Mouse (Mus musculus): ENCODE results near the gene Galnt7. TPM values are rescaled to one million over a fixed set of nuclear protein-coding genes. Genes with fewer than 3 reads are reported as not detected.

Gene Galnt7
- polyA plus RNA-seq, 2 experiments, result 2.5 to 4.4 TPM

- H3K27ac ChIP-seq, result no peak overlapping the region
- TF ChIP-seq EP300 (IDR thresholded peaks at IDR 0.05; ENCODE audit: low read depth), result no peak
- no peak for TF ChIP-seq CTCF (IDR thresholded peaks at IDR 0.05; ENCODE audit: low read depth)
- no peak overlapping the region for H3K4me3 ChIP-seq (ENCODE audit: insufficient read depth in 1 of 2, low read depth in 2 of 2, low read length in 2 of 2)
- H3K36me3 ChIP-seq (replicated peaks; ENCODE audit: control insufficient read depth, insufficient read depth, low read depth), result no peaks in the 10 kb centered on the region
- WGBS (ENCODE audit: insufficient replicate concordance), result 77% methylated on average over 7 of the region's 7 CpGs
- no peaks in the 10 kb centered on the region for H3K4me1 ChIP-seq (replicated peaks; ENCODE audit: control insufficient read depth in 2 of 2, insufficient read depth in 2 of 2, low read length in 1 of 2)
- ATAC-seq (ENCODE audit: insufficient read depth), result no peak
- H3K9ac ChIP-seq (replicated peaks), result no peak overlapping the region
- DNase-seq (ENCODE audit: low read depth in 3 of 3, low spot score in 3 of 3), result no peak
- no peaks in the 10 kb centered on the region for H3K9me3 ChIP-seq (ENCODE audit: control insufficient read depth, low read length)
- no peaks in the 10 kb centered on the region for H3K27me3 ChIP-seq (ENCODE audit: control insufficient read depth, insufficient read depth, low read length)
- H3K4me2 ChIP-seq (ENCODE audit: low read depth), result no peak overlapping the region
Measured at GRCm38 (mm10) chr8:57538601-57539000, 114.2 kb downstream of the Galnt7 start.

- Histone ChIP-seq H3K36me3 (replicated peaks; ENCODE audit: control insufficient read depth, insufficient read depth, low read depth) (no peaks in the 10 kb centered on the region), H3K4me2 (ENCODE audit: low read depth) (no peak overlapping the region), H3K4me1 (replicated peaks; ENCODE audit: control insufficient read depth in 2 of 2, insufficient read depth in 2 of 2, low read length in 1 of 2) (no peaks in the 10 kb centered on the region), H3K27ac (no peak overlapping the region), H3K9me3 (ENCODE audit: control insufficient read depth, low read length) (no peaks in the 10 kb centered on the region), H3K4me3 (ENCODE audit: insufficient read depth in 1 of 2, low read depth in 2 of 2, low read length in 2 of 2) (no peak overlapping the region), H3K27me3 (ENCODE audit: control insufficient read depth, insufficient read depth, low read length) (no peaks in the 10 kb centered on the region), H3K9ac (replicated peaks) (no peak overlapping the region)
- TF ChIP-seq CTCF (IDR thresholded peaks at IDR 0.05; ENCODE audit: low read depth) (no peak), EP300 (IDR thresholded peaks at IDR 0.05; ENCODE audit: low read depth) (no peak)
- WGBS (ENCODE audit: insufficient replicate concordance), result 75% methylated on average over 6 of the region's 6 CpGs
- no peak for DNase-seq (ENCODE audit: low read depth in 3 of 3, low spot score in 3 of 3)
- ATAC-seq (ENCODE audit: insufficient read depth), result no peak
Measured at GRCm38 (mm10) chr8:57536167-57536566, 116.7 kb downstream of the Galnt7 start.

- Histone ChIP-seq H3K4me1 (replicated peaks; ENCODE audit: control insufficient read depth in 2 of 2, insufficient read depth in 2 of 2, low read length in 1 of 2) (0 out of 4 replicates have a peak, but pooled peaks cover 0 to 3% of the 10 kb centered on the region in 2 experiments), H3K36me3 (replicated peaks; ENCODE audit: control insufficient read depth, insufficient read depth, low read depth) (no peaks in the 10 kb centered on the region), H3K4me2 (ENCODE audit: low read depth) (no peak overlapping the region), H3K27me3 (ENCODE audit: control insufficient read depth, insufficient read depth, low read length) (no peaks in the 10 kb centered on the region), H3K27ac (no peak overlapping the region), H3K9me3 (ENCODE audit: control insufficient read depth, low read length) (no peaks in the 10 kb centered on the region), H3K9ac (replicated peaks) (no peak overlapping the region), H3K4me3 (ENCODE audit: insufficient read depth in 1 of 2, low read depth in 2 of 2, low read length in 2 of 2) (no peak overlapping the region)
- DNase-seq (ENCODE audit: low read depth in 3 of 3, low spot score in 3 of 3), result no peak
- TF ChIP-seq EP300 (IDR thresholded peaks at IDR 0.05; ENCODE audit: low read depth), result no peak
- TF ChIP-seq CTCF (IDR thresholded peaks at IDR 0.05; ENCODE audit: low read depth), result no peak
- 75% methylated on average over 4 of the region's 4 CpGs for WGBS (ENCODE audit: insufficient replicate concordance)
- ATAC-seq (ENCODE audit: insufficient read depth), result no peak
Measured at GRCm38 (mm10) chr8:57534495-57534894, 118.3 kb downstream of the Galnt7 start.

- Histone ChIP-seq H3K4me3 (ENCODE audit: insufficient read depth in 1 of 2, low read depth in 2 of 2, low read length in 2 of 2) (no peak overlapping the region), H3K36me3 (replicated peaks; ENCODE audit: control insufficient read depth, insufficient read depth, low read depth) (no peaks in the 10 kb centered on the region), H3K9me3 (ENCODE audit: control insufficient read depth, low read length) (no peaks in the 10 kb centered on the region), H3K27ac (no peak overlapping the region), H3K27me3 (ENCODE audit: control insufficient read depth, insufficient read depth, low read length) (no peaks in the 10 kb centered on the region), H3K4me2 (ENCODE audit: low read depth) (no peak overlapping the region), H3K9ac (replicated peaks) (no peak overlapping the region), H3K4me1 (replicated peaks; ENCODE audit: control insufficient read depth in 2 of 2, insufficient read depth in 2 of 2, low read length in 1 of 2) (0 out of 4 replicates have a peak, but pooled peaks cover 0 to 3% of the 10 kb centered on the region in 2 experiments)
- no peak for TF ChIP-seq CTCF (IDR thresholded peaks at IDR 0.05; ENCODE audit: low read depth)
- no peak for TF ChIP-seq EP300 (IDR thresholded peaks at IDR 0.05; ENCODE audit: low read depth)
- whole genome bisulfite sequencing (ENCODE audit: insufficient replicate concordance), result 67% methylated on average over 4 of the region's 4 CpGs
- no peak for ATAC-seq (ENCODE audit: insufficient read depth)
- DNase-seq (ENCODE audit: low read depth in 3 of 3, low spot score in 3 of 3), result no peak
Measured at GRCm38 (mm10) chr8:57533106-57533505, 119.7 kb downstream of the Galnt7 start.

GRCm38 (mm10) chr8:57532223-57532622 is 120.6 kb downstream of the Galnt7 start:
- Histone ChIP-seq H3K4me3 (ENCODE audit: insufficient read depth in 1 of 2, low read depth in 2 of 2, low read length in 2 of 2) (no peak overlapping the region), H3K4me1 (replicated peaks; ENCODE audit: control insufficient read depth in 2 of 2, insufficient read depth in 2 of 2, low read length in 1 of 2) (0 out of 4 replicates have a peak, but pooled peaks cover 0 to 3% of the 10 kb centered on the region in 2 experiments), H3K9ac (replicated peaks) (no peak overlapping the region), H3K36me3 (replicated peaks; ENCODE audit: control insufficient read depth, insufficient read depth, low read depth) (no peaks in the 10 kb centered on the region), H3K4me2 (ENCODE audit: low read depth) (no peak overlapping the region), H3K27me3 (ENCODE audit: control insufficient read depth, insufficient read depth, low read length) (no peaks in the 10 kb centered on the region), H3K9me3 (ENCODE audit: control insufficient read depth, low read length) (no peaks in the 10 kb centered on the region), H3K27ac (no peak overlapping the region)
- ATAC-seq (ENCODE audit: insufficient read depth) (no peak), DNase-seq (ENCODE audit: low read depth in 3 of 3, low spot score in 3 of 3) (no peak)
- WGBS (ENCODE audit: insufficient replicate concordance), result 45% methylated on average over 2 of the region's 2 CpGs
- TF ChIP-seq EP300 (IDR thresholded peaks at IDR 0.05; ENCODE audit: low read depth) (no peak), CTCF (IDR thresholded peaks at IDR 0.05; ENCODE audit: low read depth) (peak; percentile 49)
